Mouse (Mus musculus): Measurements from ENCODE around the gene Ppm1j. TPM values are rescaled to one million over a fixed set of nuclear protein-coding genes. Genes with fewer than 3 reads are reported as not detected.

Ppm1j gene
- total RNA-seq (2021): 10 to 100 TPM; 17.5 to 20.1 TPM
- polyA plus RNA-seq (2012; rRNA removed): 42.4 and 47.6 TPM in 2 replicates
- long read RNA-seq, transcript Ppm1j-201 (10 exons, 1,721 nt): major isoform, 10 of 18 reads
- long read RNA-seq, partial matches to known transcripts: 4 of 18 reads
- long read RNA-seq, other reads (novel, unspliced or antisense): 4 of 18 reads

DNA sequence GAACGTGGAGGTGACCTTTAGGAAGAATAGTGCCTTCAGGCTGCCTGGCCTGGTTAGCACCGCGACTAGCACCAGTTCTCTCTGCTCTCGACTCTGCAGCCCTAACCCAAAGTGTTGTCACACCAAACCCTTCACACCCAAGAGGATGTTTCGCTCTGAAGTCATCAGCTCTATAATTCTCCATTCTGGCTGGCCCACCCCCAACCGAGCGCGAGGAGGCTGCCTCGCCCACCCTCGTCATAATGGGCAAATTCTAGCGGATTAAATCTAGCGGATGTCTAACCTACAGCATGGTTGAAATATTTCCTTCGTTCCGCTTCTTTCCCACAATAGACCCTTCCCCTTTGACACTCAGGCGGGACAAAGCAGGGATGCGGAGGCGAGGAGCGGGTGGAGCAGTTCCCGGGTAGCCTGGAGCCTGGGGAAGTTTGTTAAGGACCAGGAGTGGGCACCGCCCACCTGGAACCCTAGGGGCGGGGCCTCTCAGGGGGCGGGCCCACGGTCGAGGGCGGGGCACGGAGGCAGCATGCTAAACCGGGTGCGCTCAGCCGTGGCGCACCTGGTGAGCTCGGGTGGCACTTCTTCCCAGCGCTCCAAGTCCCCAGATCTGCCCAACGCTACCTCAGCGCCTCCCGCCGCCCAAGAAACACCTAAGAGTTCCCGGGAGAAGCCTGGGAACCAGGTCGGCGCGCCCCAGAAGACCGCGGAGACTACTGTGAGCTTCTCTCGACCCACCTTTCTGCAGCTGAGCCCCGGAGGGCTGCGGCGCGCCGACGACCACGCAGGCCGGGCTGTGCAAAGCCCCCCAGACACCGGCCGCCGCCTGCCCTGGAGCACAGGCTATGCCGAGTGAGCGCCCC, at the start of gene Ppm1j:
TSS of gene Ppm1j (plus strand) at position 496 of the 860 bp plus-strand sequence.
- Histone ChIP-seq H3K4me3 (peak within 1 kb of the TSS; percentile 89), H3K79me2 (replicated peaks; ENCODE audit: control insufficient read depth, insufficient read depth, low read length) (no peaks in the 10 kb centered on the region), H3K4me1 (ENCODE audit: control insufficient read depth, insufficient read depth, low read length) (peaks cover 7% of the 10 kb centered on the region), H3K27ac (peak within 1 kb of the TSS; percentile 93), H3K36me3 (ENCODE audit: control insufficient read depth, insufficient read depth, low read length) (no peaks in the 10 kb centered on the region), H3K9ac (ENCODE audit: low read depth, low read length) (peak within 1 kb of the TSS; percentile 84), H3K27me3 (ENCODE audit: control insufficient read depth, insufficient read depth, low read length) (peaks cover 2% of the 10 kb centered on the region; the same call in 1 of the 2 replicates)
- DNase-seq: peak; percentile 88 to 89
- intact Hi-C loops (cut with DNase I): loop anchor here (2.0 to 5.0 kb wide), 3 partner anchors 66 to 268 kb away; partner anchors contain the start of genes Capza1, Lrig2 and St7l
- 3% methylated on average over 56 of the region's 56 CpGs for WGBS
- TF ChIP-seq CTCF (IDR thresholded peaks at IDR 0.05) (no peak), POLR2A (IDR thresholded peaks at IDR 0.05; ENCODE audit: insufficient read depth, low read depth, low read length) (peak; percentile 63)

DNA sequence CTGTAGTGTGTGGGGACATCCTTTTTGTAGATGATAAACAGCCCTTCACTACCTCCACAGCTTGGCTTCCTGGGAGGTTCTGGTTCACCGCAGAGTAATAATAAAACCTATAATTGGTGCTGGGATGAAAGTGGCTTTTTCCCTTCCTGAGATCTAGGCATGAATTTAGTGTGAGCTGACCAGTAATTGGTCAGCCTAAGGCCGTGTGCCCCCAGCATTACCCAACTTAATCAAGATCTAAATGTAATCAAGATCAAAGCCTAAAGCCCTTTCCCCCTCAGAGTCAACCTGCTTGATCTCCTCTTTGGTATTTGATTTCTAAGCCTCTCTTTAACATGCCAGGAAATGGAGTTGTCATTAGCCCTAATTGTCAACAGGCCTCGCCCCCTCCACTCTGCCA, 47.9 kb upstream of the Ppm1j start:
- Histone ChIP-seq H3K4me1 (ENCODE audit: control insufficient read depth, insufficient read depth, low read length) (no peaks in the 10 kb centered on the region), H3K27ac (no peak overlapping the region), H3K27me3 (ENCODE audit: control insufficient read depth, insufficient read depth, low read length) (no peaks in the 10 kb centered on the region), H3K9ac (ENCODE audit: low read depth, low read length) (no peak overlapping the region), H3K79me2 (replicated peaks; ENCODE audit: control insufficient read depth, insufficient read depth, low read length) (no peaks in the 10 kb centered on the region), H3K4me3 (no peak overlapping the region), H3K36me3 (ENCODE audit: control insufficient read depth, insufficient read depth, low read length) (no peaks in the 10 kb centered on the region)
- WGBS: 70% methylated on average over 3 of the region's 3 CpGs
- intact Hi-C loops (cut with DNase I): no loop called here
- no peak for TF ChIP-seq POLR2A (IDR thresholded peaks at IDR 0.05; ENCODE audit: insufficient read depth, low read depth, low read length)
- no peak for TF ChIP-seq EP300 (IDR thresholded peaks at IDR 0.05; ENCODE audit: insufficient read depth, low read depth, low read length)
- TF ChIP-seq CTCF (IDR thresholded peaks at IDR 0.05): no peak
- no peak for DNase-seq

- WGBS: 63% methylated on average over 7 of the region's 7 CpGs
- Histone ChIP-seq H3K36me3 (ENCODE audit: control insufficient read depth, insufficient read depth, low read length) (no peaks in the 10 kb centered on the region), H3K4me1 (ENCODE audit: control insufficient read depth, insufficient read depth, low read length) (no peaks in the 10 kb centered on the region), H3K4me3 (no peak overlapping the region), H3K27me3 (ENCODE audit: control insufficient read depth, insufficient read depth, low read length) (no peaks in the 10 kb centered on the region), H3K79me2 (replicated peaks; ENCODE audit: control insufficient read depth, insufficient read depth, low read length) (no peaks in the 10 kb centered on the region), H3K9ac (ENCODE audit: low read depth, low read length) (no peak overlapping the region), H3K27ac (no peak overlapping the region)
- intact Hi-C loops (cut with DNase I): no loop called here
- no peak for DNase-seq
- no peak for TF ChIP-seq POLR2A (IDR thresholded peaks at IDR 0.05; ENCODE audit: insufficient read depth, low read depth, low read length)
- TF ChIP-seq EP300 (IDR thresholded peaks at IDR 0.05; ENCODE audit: insufficient read depth, low read depth, low read length): no peak
- no peak for TF ChIP-seq CTCF (IDR thresholded peaks at IDR 0.05)
Measured at GRCm38 (mm10) chr3:104734654-104735053, 46.2 kb upstream of the Ppm1j start.

- TF ChIP-seq CTCF (IDR thresholded peaks at IDR 0.05) (no peak), POLR2A (IDR thresholded peaks at IDR 0.05; ENCODE audit: insufficient read depth, low read depth, low read length) (no peak), EP300 (IDR thresholded peaks at IDR 0.05; ENCODE audit: insufficient read depth, low read depth, low read length) (no peak)
- 96% methylated on average over 3 of the region's 3 CpGs for WGBS
- no peaks in the 10 kb centered on the region for H3K79me2 ChIP-seq (replicated peaks; ENCODE audit: control insufficient read depth, insufficient read depth, low read length)
- no peaks in the 10 kb centered on the region for H3K36me3 ChIP-seq (ENCODE audit: control insufficient read depth, insufficient read depth, low read length)
- no peaks in the 10 kb centered on the region for H3K27me3 ChIP-seq (ENCODE audit: control insufficient read depth, insufficient read depth, low read length)
- H3K4me1 ChIP-seq (ENCODE audit: control insufficient read depth, insufficient read depth, low read length): no peaks in the 10 kb centered on the region
- no peak for DNase-seq
- no peak overlapping the region for H3K9ac ChIP-seq (ENCODE audit: low read depth, low read length)
- H3K27ac ChIP-seq: no peak overlapping the region
- intact Hi-C loops (cut with DNase I): no loop called here
- H3K4me3 ChIP-seq: no peak overlapping the region
Measured at GRCm38 (mm10) chr3:104741954-104742353, 38.9 kb upstream of the Ppm1j start.

GRCm38 (mm10) chr3:104743161-104743560, 37.7 kb upstream of the Ppm1j start:
- TF ChIP-seq CTCF (IDR thresholded peaks at IDR 0.05): no peak
- TF ChIP-seq POLR2A (IDR thresholded peaks at IDR 0.05; ENCODE audit: insufficient read depth, low read depth, low read length): no peak
- TF ChIP-seq EP300 (IDR thresholded peaks at IDR 0.05; ENCODE audit: insufficient read depth, low read depth, low read length): no peak
- Histone ChIP-seq H3K79me2 (replicated peaks; ENCODE audit: control insufficient read depth, insufficient read depth, low read length) (no peaks in the 10 kb centered on the region), H3K9ac (ENCODE audit: low read depth, low read length) (no peak overlapping the region), H3K27me3 (ENCODE audit: control insufficient read depth, insufficient read depth, low read length) (no peaks in the 10 kb centered on the region), H3K27ac (no peak overlapping the region), H3K4me1 (ENCODE audit: control insufficient read depth, insufficient read depth, low read length) (no peaks in the 10 kb centered on the region), H3K36me3 (ENCODE audit: control insufficient read depth, insufficient read depth, low read length) (no peaks in the 10 kb centered on the region), H3K4me3 (no peak overlapping the region)
- intact Hi-C loops (cut with DNase I): no loop called here
- no peak for DNase-seq
- WGBS: 54% methylated on average over 1 of the region's 1 CpGs

GRCm38 (mm10) chr3:104743864-104744263, 37.0 kb upstream of the Ppm1j start:
- Histone ChIP-seq H3K9ac (ENCODE audit: low read depth, low read length) (no peak overlapping the region), H3K4me3 (no peak overlapping the region), H3K27ac (no peak overlapping the region), H3K4me1 (ENCODE audit: control insufficient read depth, insufficient read depth, low read length) (no peaks in the 10 kb centered on the region), H3K36me3 (ENCODE audit: control insufficient read depth, insufficient read depth, low read length) (no peaks in the 10 kb centered on the region), H3K27me3 (ENCODE audit: control insufficient read depth, insufficient read depth, low read length) (no peaks in the 10 kb centered on the region), H3K79me2 (replicated peaks; ENCODE audit: control insufficient read depth, insufficient read depth, low read length) (no peaks in the 10 kb centered on the region)
- intact Hi-C loops (cut with DNase I): no loop called here
- 71% methylated on average over 1 of the region's 1 CpGs for WGBS
- DNase-seq: no peak
- TF ChIP-seq POLR2A (IDR thresholded peaks at IDR 0.05; ENCODE audit: insufficient read depth, low read depth, low read length): no peak

Data from heart, adult 2 months (tissue).